Mouse (Mus musculus) layer of hippocampus, postnatal 25 days (tissue): ENCODE results near the gene Gpatch3. TPM values are rescaled to one million over a fixed set of nuclear protein-coding genes. Genes with fewer than 3 reads are reported as not detected.

Experiments
- DNase-seq, 2 experiments: peaks; one replicate each; pipeline ENCODE4 v3.0.0; 2022; ENCODE audit warnings: mixed read lengths in 2 of 2, low spot score in 1 of 2; ENCODE audit errors: extremely low spot score in 1 of 2
- total RNA-seq, 2 experiments: library from RNA; stranded (reverse); gene quantifications; 2 replicates each; pipeline ENCODE4 v1.2.3; 2021

The Gpatch3 gene
- 1 to 10 TPM; 8.2 to 9.5 TPM for total RNA-seq

DNA sequence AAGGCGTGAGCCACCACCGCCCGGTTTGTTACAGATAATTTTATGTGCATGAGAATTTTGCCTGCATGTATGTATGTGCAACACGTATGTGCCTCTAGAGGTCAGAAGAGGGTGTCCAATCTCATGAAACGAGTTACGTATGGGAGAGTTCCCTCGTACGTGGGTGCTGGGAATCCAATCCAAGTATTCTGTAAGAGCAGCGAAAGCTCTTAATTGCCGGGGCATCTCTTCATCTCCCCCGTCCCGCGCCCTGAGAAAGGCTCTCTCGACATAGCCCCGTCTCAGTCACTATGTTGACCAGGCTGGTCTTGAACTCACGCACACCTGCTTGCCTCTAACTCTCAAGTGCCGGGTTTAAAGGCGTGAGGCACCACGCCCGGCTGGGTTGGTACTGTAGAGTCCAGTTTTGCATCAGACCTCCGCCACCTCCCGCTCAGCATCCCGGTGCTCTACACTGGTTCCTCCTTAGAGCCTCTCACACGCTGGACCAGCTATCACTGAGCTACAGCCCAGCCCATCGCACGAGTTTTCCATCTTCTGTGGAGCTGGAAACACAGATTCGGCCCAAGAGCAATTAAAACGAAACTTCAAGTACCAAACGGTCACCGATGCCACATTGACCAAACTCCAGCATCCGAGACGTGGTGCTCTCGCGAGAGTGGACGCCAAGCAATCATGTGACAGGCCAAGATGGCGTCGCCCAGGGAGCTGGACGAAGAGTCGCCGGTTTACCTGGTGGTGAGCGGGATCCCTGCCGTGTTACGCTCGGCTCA, at the start of gene Gpatch3:
TSS of gene Gpatch3 (plus strand) at position 676 of the 773 bp plus-strand sequence.
- peak; percentile 81 to 88 for DNase-seq

DNA sequence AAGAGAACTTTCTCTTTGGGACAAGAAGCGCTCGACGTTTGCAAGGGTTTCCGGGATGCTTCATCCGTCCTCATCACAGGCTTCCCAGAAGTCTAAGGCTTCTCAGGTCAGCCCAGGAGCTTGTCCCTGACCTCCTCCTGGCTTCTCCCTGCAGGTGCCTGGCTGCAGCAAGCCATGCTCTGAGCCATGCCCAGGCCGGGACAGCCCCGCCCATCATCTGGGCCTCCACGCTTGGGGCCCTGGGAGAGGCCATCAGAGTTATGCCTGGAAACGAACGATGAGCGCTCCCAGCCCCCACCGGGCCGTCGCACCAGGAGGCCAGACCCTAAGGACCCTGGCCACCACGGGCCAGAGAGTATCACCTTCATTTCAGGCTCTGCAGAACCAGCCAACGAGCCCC, 46.8 kb upstream of the Gpatch3 start:
- DNase-seq = no peak

- DNase-seq = no peak
Measured at GRCm38 (mm10) chr4:133532777-133533176, 41.8 kb upstream of the Gpatch3 start.

DNA sequence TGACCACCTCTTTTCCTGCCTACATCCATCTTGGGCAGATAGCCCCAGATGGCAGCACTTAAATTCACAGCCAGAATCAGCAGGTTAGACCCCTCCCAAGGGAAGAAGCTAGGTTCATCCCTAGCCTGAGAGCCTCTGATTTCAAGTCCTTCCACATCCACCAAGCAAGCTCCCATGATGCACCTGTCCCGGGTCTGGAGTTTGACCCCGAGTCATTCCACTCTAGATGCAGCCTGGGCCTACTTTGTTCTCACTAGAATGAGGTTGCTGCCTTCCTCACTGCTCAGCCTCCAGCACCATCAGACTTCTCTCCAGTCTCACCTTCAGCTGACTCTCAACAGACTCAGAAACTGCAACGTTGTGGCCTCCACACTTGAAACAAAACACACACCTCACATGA, 38.5 kb upstream of the Gpatch3 start:
- no peak for DNase-seq

GRCm38 (mm10) chr4:133536652-133537051, 37.9 kb upstream of the Gpatch3 start:
- DNase-seq = no peak

DNA sequence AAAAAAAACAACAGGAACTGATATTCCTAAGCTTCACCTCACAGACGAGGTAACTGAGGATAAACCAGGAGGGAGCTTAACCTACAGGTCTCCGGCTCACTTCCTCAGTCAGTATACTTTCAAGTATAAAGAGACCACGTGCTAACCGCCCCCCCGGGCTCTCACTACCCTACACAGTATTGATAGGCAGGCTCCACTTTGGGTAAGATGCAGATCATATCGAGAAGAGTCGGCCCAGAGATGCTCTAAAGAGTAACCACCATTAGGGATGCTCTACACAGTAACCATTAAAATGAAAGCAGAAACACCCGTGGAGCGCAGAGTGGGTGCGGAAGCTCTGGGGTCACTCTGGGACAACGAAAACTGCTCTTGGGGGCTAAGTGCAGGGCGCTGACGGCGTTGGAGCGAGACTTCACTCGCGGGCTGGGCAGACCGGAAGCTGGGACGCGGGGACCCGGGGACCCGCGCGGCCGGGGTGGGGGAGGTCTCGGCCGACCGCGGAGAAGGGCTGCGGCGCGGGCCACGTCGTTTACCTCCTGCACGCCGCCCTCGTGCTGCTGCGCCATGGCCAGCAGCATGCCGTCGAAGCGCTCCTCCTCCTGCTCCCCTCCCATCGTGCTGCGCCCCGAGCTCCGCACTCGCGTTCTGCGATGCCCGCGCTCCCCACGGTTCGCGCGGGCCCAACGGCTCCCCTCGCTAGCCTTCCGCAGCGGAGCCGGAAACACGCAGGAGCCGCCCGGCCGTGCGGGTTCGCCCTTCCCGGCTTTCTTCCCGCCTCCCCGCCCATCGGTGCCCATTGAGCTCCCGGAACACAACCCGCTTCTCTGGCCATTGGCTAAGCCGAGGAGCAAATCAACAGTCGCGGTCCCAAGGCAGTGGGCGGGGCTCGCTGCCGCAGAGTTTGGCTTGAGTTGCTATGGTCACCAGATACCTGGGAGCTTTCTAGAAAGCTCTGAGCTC, 29.0 kb upstream of the Gpatch3 start, which contains the start of gene Nudc:
TSS of gene Nudc (minus strand) at position 725 of the 960 bp plus-strand sequence.
- peak; percentile 80 to 84 for DNase-seq

DNA sequence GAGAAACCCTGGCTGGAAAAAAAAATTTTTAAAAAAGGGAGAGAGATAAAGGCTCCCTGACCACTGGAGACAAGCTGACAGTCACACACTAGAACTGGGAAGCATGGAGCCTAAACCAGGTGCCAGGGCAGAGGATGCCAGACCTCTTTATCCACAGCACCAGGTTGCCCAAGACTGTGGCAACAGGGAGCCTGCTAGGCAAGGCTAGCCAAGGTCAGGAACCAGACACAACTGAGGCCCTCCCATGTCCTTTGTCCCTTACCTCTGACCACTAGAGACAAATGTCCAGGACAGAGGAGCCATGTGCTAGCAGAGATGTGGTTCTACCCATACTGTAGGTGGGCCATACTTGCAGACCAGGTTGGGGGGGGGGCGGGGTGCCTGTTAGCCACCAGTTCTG, 22.5 kb upstream of the Gpatch3 start:
- DNase-seq = no peak

DNA sequence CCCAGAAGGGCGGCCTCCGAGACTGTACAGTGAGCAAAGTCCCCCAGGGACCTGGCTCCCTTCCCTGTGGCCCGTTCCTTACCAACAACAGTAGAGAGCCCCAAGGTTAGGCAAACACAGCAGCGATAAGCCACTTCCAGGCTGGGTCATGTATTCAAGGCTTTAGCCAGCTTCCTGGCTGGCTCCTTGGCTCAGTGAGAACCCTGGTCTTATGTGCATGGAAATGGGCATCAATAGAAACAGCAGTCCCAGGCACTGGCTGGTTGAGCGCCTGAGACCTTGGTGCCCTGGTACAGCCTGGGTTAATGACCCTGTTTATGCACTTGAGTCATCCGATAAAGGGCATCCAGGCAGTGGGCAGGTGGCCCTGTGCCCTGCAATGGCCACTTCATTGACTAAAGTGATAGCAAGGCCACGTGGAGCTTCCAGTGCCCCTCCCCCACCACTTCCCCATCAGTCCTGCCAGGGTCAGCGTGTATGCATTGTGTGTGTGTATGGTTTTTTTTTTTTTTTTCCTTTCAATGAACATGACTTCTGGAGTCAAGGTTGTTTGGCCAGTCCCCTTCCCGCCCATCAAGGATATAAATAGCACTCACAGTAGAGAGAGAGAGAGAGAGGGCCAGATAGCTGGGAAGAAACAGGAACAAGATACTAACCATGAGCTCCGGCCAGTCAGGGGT, 21.6 kb upstream of the Gpatch3 start, which contains the start of gene Nr0b2:
TSS of gene Nr0b2 (plus strand) at position 609 of the 680 bp plus-strand sequence.
- no peak for DNase-seq

GRCm38 (mm10) chr4:133553448-133554330, 20.9 kb upstream of the Gpatch3 start:
- DNase-seq = no peak

- DNase-seq = no peak
Measured at GRCm38 (mm10) chr4:133557041-133557717, 17.4 kb upstream of the Gpatch3 start.

GRCm38 (mm10) chr4:133559846-133560245, 14.7 kb upstream of the Gpatch3 start:
- DNase-seq = no peak

DNA sequence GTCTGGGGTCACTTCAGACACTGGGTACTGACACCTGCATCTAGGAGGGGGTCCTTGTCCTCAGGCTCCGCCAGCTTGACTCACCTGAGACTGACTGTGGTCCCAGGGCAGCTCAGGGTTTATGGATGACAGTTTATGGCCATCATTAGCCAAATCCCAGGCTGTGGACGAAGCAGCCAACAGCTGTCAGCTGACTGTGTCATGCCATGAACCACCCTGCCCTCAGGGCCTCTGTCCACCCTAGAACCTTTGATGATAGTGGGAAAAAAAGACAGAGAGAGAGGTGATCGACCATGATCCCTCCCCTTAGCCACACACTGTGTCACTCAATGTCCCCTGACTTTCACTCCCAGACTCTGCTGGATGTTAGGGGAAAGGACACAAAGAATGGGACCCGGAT, 12.9 kb upstream of the Gpatch3 start:
- DNase-seq = no peak

DNA sequence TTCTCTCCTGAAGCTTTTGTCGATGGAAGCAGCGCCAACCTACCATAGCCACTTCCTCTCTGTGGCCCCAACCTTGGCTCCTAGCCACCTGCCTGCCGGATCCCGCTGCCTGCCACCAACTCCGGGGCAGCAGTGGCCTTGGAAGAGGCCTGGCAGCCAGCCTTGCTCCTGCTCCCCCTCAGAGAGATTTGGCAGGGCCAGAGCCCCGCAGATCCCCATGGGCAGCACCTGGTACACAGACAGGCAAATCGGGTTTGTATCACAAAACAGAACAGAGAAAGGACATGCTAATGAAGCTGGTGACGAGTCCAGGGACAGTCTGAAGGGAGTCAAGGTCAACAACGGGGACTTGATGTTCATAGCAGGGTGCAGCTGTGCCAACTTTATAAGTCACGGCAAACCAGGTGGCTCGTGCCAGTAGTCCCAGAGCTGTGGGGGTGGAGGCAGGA, 11.4 kb upstream of the Gpatch3 start:
- DNase-seq = no peak

GRCm38 (mm10) chr4:133567251-133567650, 7.3 kb upstream of the Gpatch3 start:
- no peak for DNase-seq

DNA sequence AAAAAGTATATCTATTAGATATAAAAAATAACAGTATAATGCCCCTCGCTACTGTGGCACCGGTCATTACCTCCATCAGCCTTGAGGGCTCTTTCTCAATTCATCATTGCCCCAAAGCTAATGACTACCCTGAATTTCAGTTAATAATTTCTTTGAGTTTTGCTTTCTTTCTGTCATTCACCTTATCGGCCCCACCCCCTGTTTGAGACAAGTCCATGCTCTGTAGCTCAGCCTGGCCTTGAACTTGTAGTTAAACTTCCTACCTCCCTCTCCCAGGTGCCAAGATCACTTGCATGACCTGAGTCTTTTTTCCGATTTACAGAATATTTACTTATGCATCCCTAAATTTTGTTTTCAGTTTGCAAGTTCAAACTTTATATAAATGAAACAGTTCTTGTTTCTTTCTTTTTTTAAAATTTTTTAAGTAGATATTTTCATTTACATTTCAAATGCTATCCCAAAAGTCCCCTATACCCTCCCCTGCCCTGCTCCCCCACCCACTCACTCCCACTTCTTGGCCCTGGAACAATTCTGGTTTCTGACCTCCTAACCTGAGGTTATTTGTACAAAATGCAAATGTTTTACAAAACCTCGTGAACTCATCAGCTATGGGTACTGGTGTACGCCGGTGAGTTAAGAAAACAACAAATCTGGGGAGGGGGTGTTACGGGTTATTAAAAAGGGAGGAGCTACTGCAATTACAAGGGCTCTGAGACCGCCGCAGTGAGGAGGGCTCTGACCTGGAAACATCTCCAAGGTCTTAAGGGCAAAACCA, 5.1 kb upstream of the Gpatch3 start:
- DNase-seq = no peak

GRCm38 (mm10) chr4:133570066-133570466, 4.5 kb upstream of the Gpatch3 start:
- no peak for DNase-seq

DNA sequence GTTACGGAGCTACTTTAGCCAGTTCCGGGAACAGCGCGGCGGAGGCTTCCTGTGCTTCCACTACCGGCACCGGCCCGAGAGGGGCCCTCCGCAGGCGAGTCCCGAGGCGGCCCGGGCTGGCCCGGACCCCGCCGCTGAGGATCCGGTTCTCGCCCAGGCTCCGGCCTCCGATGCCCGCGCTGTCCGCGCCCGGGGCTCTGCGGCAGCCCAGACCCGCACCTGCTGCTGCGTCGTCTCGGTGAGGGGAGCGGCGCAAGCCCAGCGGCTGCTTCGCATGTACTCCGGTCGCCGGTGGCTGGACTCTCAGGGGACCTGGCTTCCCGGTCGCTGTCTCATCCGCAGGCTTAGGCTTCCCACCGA, 278 bp downstream of the Gpatch3 start:
- peak in 1 of 2 experiments; percentile 10 for DNase-seq

DNA sequence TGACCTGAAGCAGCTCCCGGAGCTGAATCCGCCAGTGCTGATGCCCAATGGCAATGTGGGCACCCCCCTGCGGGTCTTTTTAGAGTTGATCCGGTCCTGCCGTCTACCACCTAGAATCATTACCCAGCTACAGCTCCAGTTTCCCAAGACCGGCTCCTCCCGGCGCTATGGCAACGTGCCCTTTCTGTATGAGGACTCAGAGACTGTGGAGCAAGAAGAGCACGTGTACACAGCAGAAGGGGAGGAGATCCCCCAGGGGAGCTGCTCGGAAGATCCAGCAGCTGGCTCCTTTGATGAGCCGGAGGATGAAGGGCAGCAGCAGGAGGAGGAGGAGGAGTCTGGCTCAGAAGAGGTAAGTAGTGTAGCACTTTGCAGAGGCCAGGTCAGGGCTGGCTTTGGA, 3.4 kb downstream of the Gpatch3 start:
- DNase-seq = no peak
